Comparison of ENCODE assay signal across 25 mouse cellular contexts in the genomic region with DNA sequence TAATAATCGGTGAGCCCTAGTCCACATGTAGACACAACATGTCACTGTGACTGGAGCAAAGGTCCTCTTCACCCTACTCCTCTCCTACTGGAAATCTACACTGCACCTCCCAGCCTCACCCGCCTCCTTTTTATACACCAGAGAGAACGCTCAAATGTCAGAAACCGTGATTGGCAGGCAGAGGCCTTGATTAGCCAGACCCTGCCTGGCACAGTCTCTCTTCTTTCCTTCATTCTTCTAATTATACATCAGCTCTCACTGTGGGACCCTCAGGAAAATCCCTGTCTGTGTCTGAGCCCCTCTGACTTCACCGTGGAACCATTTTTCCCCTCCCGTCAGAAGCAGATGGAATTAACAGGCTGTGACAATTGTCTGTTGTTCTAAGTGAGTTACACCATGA.
DNase-seq lines count a peak whose midpoint lies in the region; ATAC-seq and TF ChIP-seq lines count a peak whose summit lies in the region.
"Had no signal": no experiment of that assay in that cellular context is flagged by ENCODE, and none has a peak within 500 bp of the region (broad histone marks: within the 10 kb centered on the region; RNA-seq: fewer than 3 reads in every experiment).

No protein-coding gene starts in this region.

- peak; percentile 63 for ATAC-seq in forebrain, embryonic 13.5 days
- no peak for ATAC-seq in intestine, postnatal 0 days
- ATAC-seq: activated CD4-positive, CD25-positive, alpha-beta regulatory T cell, adult 4 months; hindbrain, embryonic 16.5 days; intestine, embryonic 15.5 days had no signal

- H3K9me3 ChIP-seq in forebrain, embryonic 13.5 days (replicated peaks) = no peaks in the 10 kb centered on the region
- H3K9me3 ChIP-seq in forebrain, embryonic 10.5 days = no peaks in the 10 kb centered on the region
- no peaks in the 10 kb centered on the region for H3K9me3 ChIP-seq in intestine, postnatal 0 days (ENCODE audit: control insufficient read depth)
- H3K9me3 ChIP-seq: embryonic facial prominence, embryonic 12.5 days; embryonic facial prominence, embryonic 15.5 days; heart, embryonic 12.5 days; heart, embryonic 15.5 days; hindbrain, embryonic 10.5 days; hindbrain, embryonic 13.5 days; intestine, embryonic 15.5 days had no signal

- no peak for TF ChIP-seq POLR2A in brain, embryonic 14.5 days (IDR thresholded peaks at IDR 0.05; ENCODE audit: borderline replicate concordance, extremely low read depth, insufficient read depth, insufficient read length, poor library complexity, severe bottlenecking)

- H3K4me1 ChIP-seq in forebrain, embryonic 13.5 days = peaks cover 8% of the 10 kb centered on the region; the same call in 1 of the 2 replicates
- H3K4me1 ChIP-seq in forebrain, embryonic 10.5 days = no peaks in the 10 kb centered on the region
- H3K4me1 ChIP-seq in intestine, postnatal 0 days (replicated peaks; ENCODE audit: control insufficient read depth, insufficient read depth, low read length) = no peaks in the 10 kb centered on the region
- H3K4me1 ChIP-seq: embryonic facial prominence, embryonic 12.5 days; embryonic facial prominence, embryonic 15.5 days; heart, embryonic 15.5 days; hindbrain, embryonic 10.5 days; intestine, embryonic 15.5 days had no signal

- no peak overlapping the region for H3K4me3 ChIP-seq in forebrain, embryonic 13.5 days
- no peak overlapping the region for H3K4me3 ChIP-seq in forebrain, embryonic 10.5 days
- H3K4me3 ChIP-seq in intestine, postnatal 0 days (ENCODE audit: low read depth, low read length) = no peak overlapping the region
- H3K4me3 ChIP-seq: embryonic facial prominence, embryonic 12.5 days; embryonic facial prominence, embryonic 15.5 days; heart, embryonic 12.5 days; heart, embryonic 15.5 days; hindbrain, embryonic 10.5 days; hindbrain, embryonic 13.5 days; intestine, embryonic 15.5 days had no signal

- TF ChIP-seq CTCF in brain, embryonic 14.5 days (IDR thresholded peaks at IDR 0.05; ENCODE audit: borderline replicate concordance, extremely low read depth, insufficient read depth, insufficient read length) = no peak
- no peak for TF ChIP-seq CTCF in intestine, postnatal 0 days (IDR thresholded peaks at IDR 0.05; ENCODE audit: low read depth)

- no peak overlapping the region for H3K27ac ChIP-seq in forebrain, embryonic 13.5 days
- no peak overlapping the region for H3K27ac ChIP-seq in forebrain, embryonic 10.5 days
- no peak overlapping the region for H3K27ac ChIP-seq in intestine, postnatal 0 days (ENCODE audit: low read depth, low read length)
- H3K27ac ChIP-seq: embryonic facial prominence, embryonic 12.5 days; embryonic facial prominence, embryonic 15.5 days; heart, embryonic 15.5 days; hindbrain, embryonic 10.5 days; hindbrain, embryonic 13.5 days; intestine, embryonic 15.5 days had no signal

- DNase-seq in forebrain, embryonic 10.5 days (ENCODE audit: extremely low spot score, low spot score) = no peak
- DNase-seq in heart, adult 11 months = peak; percentile 82
- DNase-seq in heart, adult 8-10 months (ENCODE audit: low spot score) = no peak
- peak; percentile 67 for DNase-seq in brain, embryonic 14.5 days (ENCODE audit: low read depth)
- DNase-seq: adrenal gland, adult 8-10 months; adrenal gland, postnatal 25 days; cerebellum, adult 2 months; cerebellum, adult 9-11 months; cerebellum, postnatal 25 days; gastrocnemius, postnatal 10 days; gastrocnemius, postnatal 36 days; heart, postnatal 10 days; heart, postnatal 36 days; kidney, adult 18-20 months had no signal

- no peak overlapping the region for H3K4me2 ChIP-seq in forebrain, embryonic 13.5 days
- no peak overlapping the region for H3K4me2 ChIP-seq in intestine, postnatal 0 days (replicated peaks; ENCODE audit: low read depth)
- H3K4me2 ChIP-seq: embryonic facial prominence, embryonic 12.5 days; embryonic facial prominence, embryonic 15.5 days; heart, embryonic 12.5 days; heart, embryonic 15.5 days; hindbrain, embryonic 13.5 days; intestine, embryonic 15.5 days had no signal

- H3K9ac ChIP-seq in forebrain, embryonic 13.5 days = no peak overlapping the region
- no peak overlapping the region for H3K9ac ChIP-seq in intestine, postnatal 0 days (ENCODE audit: low read depth, low read length)
- H3K9ac ChIP-seq: embryonic facial prominence, embryonic 12.5 days; embryonic facial prominence, embryonic 15.5 days; heart, embryonic 12.5 days; heart, embryonic 15.5 days; hindbrain, embryonic 13.5 days; intestine, embryonic 15.5 days had no signal

- H3K27me3 ChIP-seq in forebrain, embryonic 13.5 days = no peaks in the 10 kb centered on the region
- no peaks in the 10 kb centered on the region for H3K27me3 ChIP-seq in forebrain, embryonic 10.5 days (ENCODE audit: poor library complexity, severe bottlenecking)
- no peaks in the 10 kb centered on the region for H3K27me3 ChIP-seq in intestine, postnatal 0 days (replicated peaks; ENCODE audit: control insufficient read depth, insufficient read depth, low read length)
- H3K27me3 ChIP-seq: embryonic facial prominence, embryonic 12.5 days; embryonic facial prominence, embryonic 15.5 days; heart, embryonic 12.5 days; heart, embryonic 15.5 days; hindbrain, embryonic 13.5 days; intestine, embryonic 15.5 days had no signal

- H3K36me3 ChIP-seq in forebrain, embryonic 13.5 days (ENCODE audit: poor library complexity, severe bottlenecking) = no peaks in the 10 kb centered on the region
- H3K36me3 ChIP-seq in forebrain, embryonic 10.5 days (replicated peaks) = no peaks in the 10 kb centered on the region
- no peaks in the 10 kb centered on the region for H3K36me3 ChIP-seq in intestine, postnatal 0 days (ENCODE audit: control insufficient read depth, insufficient read depth)
- H3K36me3 ChIP-seq: embryonic facial prominence, embryonic 12.5 days; embryonic facial prominence, embryonic 15.5 days; heart, embryonic 12.5 days; heart, embryonic 15.5 days; hindbrain, embryonic 10.5 days; hindbrain, embryonic 13.5 days; intestine, embryonic 15.5 days had no signal

- WGBS in forebrain, embryonic 13.5 days = 57% methylated on average over 6 of the region's 6 CpGs
- 82% methylated on average over 6 of the region's 6 CpGs for WGBS in forebrain, embryonic 10.5 days
- WGBS in intestine, postnatal 0 days = 74% methylated on average over 6 of the region's 6 CpGs

Comparison
In these comparisons a context has a peak if more than half of its experiments do, and no peak if none do; other contexts are left out.
1. DNase-seq: peak in heart, adult 11 months (single experiment) and brain, embryonic 14.5 days (single experiment); none in forebrain, embryonic 10.5 days (single experiment) and heart, adult 8-10 months (single experiment).